Mouse (Mus musculus): ENCODE measurements around the gene Arid1b. TPM values are rescaled to one million over a fixed set of nuclear protein-coding genes. Genes with fewer than 3 reads are reported as not detected.

Gene Arid1b
- total RNA-seq, 1 experiment: 9.2 TPM

DNA sequence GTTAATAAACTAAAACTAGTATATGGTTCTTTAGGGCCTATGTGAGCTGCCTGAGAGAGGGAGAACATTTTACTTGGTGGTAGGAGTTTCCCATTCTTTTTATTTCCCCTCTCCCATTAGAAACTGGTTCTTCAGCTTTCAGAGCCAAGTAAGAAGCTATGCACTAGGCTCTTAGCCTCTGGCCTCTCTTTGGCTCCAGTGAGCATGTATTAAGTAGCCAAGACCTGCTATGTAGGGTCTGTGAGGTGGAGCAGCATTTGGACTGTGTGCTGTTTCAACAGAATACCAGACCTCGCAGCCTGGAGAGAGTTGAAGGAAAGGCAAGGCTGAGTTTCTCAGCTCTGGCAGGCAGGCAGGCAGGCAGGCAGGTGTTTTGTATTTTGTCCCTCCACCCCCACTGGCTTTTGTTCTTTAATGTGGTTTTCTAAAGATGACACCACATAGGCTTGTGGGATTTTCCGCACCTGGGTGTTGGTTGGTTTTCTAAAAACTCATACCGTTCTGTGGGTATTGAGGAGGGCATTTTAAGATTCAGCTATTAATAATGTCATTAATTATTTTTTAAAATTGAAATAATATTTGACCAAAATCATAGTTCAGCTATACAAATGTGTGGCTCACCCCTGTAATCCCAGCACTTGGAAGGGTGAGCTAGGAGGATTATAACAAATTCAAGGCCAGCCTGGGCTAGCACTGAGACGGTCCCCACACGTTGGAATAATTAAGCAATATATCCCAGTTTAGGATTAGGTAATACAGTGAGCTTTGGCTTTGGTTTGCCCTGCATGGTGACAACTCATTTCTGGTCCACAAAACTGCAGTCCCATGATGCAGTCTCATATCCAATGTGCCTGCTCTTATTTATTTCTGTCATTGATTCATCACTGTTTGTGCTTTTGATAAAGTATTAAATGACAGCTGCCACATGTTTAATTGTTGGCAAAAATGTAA lies 132.0 kb downstream of the Arid1b start:
- H3K27ac ChIP-seq (ENCODE audit: insufficient read depth, low read depth, low read length, poor library complexity, severe bottlenecking): no peak overlapping the region
- TF ChIP-seq CHD2 (IDR thresholded peaks at IDR 0.05; ENCODE audit: low read depth, low read length): no peak
- TF ChIP-seq ZNF384 (IDR thresholded peaks at IDR 0.05; ENCODE audit: low read depth, low read length): no peak
- no peak for TF ChIP-seq HCFC1 (IDR thresholded peaks at IDR 0.05; ENCODE audit: borderline replicate concordance, insufficient read depth, low read length)
- no peak for TF ChIP-seq MAFK (IDR thresholded peaks at IDR 0.05; ENCODE audit: insufficient read depth, low read depth, low read length)
- TF ChIP-seq ZC3H11A (IDR thresholded peaks at IDR 0.05; ENCODE audit: borderline replicate concordance, low read depth, low read length): no peak
- in situ Hi-C loops (cut with MboI; ENCODE audit: low sequenced_read_pairs in 2 of 2, unreplicated experiment in 2 of 2): no loop called here
- peaks cover 2 to 11% of the 10 kb centered on the region in 2 experiments; a peak in 1 of 4 replicates for H3K4me1 ChIP-seq (ENCODE audit: control insufficient read depth in 2 of 2, insufficient read depth in 2 of 2, low read length in 2 of 2, poor library complexity in 1 of 2)
- H3K9me3 ChIP-seq (ENCODE audit: control insufficient read depth, insufficient read depth, low read depth, low read length): no peaks in the 10 kb centered on the region
- no peak for DNase-seq (ENCODE audit: low read depth, low spot score)
- H3K36me3 ChIP-seq (ENCODE audit: control insufficient read depth, insufficient read depth, low read length, poor library complexity, severe bottlenecking): no peaks in the 10 kb centered on the region
- no peak overlapping the region for H3K9ac ChIP-seq (ENCODE audit: insufficient read depth, low read depth, low read length, poor library complexity, severe bottlenecking)
- H3K4me3 ChIP-seq (ENCODE audit: insufficient read depth in 1 of 2, low read depth in 1 of 2, low read length in 2 of 2, poor library complexity in 1 of 2, severe bottlenecking in 1 of 2): no peak overlapping the region

DNA sequence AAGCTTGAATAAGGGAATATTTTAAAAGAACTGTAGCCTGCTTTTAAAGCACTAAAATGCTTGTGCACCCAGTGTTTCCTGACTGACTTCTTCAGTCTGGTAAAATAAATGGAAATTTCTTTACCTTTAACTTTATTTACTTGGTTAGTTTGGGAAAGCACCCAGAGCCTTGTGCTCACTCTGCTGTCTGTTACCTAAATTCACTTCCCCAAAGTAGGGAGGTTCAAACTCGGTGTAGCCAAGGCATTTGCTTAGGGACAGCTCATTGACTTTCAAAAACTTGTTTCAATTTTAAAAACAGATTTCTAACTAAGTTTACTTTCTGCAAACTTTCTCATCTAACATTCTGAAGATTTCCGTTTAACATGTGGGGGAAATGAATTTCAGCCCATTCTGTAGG lies 135.5 kb downstream of the Arid1b start:
- Histone ChIP-seq H3K27ac (ENCODE audit: insufficient read depth, low read depth, low read length, poor library complexity, severe bottlenecking) (no peak overlapping the region), H3K9ac (ENCODE audit: insufficient read depth, low read depth, low read length, poor library complexity, severe bottlenecking) (no peak overlapping the region), H3K4me3 (ENCODE audit: insufficient read depth in 1 of 2, low read depth in 1 of 2, low read length in 2 of 2, poor library complexity in 1 of 2, severe bottlenecking in 1 of 2) (no peak overlapping the region), H3K9me3 (ENCODE audit: control insufficient read depth, insufficient read depth, low read depth, low read length) (no peaks in the 10 kb centered on the region), H3K4me1 (ENCODE audit: control insufficient read depth in 2 of 2, insufficient read depth in 2 of 2, low read length in 2 of 2, poor library complexity in 1 of 2) (peaks cover 4 to 11% of the 10 kb centered on the region in 2 experiments; a peak in 1 of 4 replicates), H3K36me3 (ENCODE audit: control insufficient read depth, insufficient read depth, low read length, poor library complexity, severe bottlenecking) (no peaks in the 10 kb centered on the region)
- TF ChIP-seq CHD2 (IDR thresholded peaks at IDR 0.05; ENCODE audit: low read depth, low read length) (no peak), MAFK (IDR thresholded peaks at IDR 0.05; ENCODE audit: insufficient read depth, low read depth, low read length) (no peak), ZC3H11A (IDR thresholded peaks at IDR 0.05; ENCODE audit: borderline replicate concordance, low read depth, low read length) (no peak), HCFC1 (IDR thresholded peaks at IDR 0.05; ENCODE audit: borderline replicate concordance, insufficient read depth, low read length) (no peak), ZNF384 (IDR thresholded peaks at IDR 0.05; ENCODE audit: low read depth, low read length) (no peak)
- in situ Hi-C loops (cut with MboI; ENCODE audit: low sequenced_read_pairs in 2 of 2, unreplicated experiment in 2 of 2): no loop called here
- no peak for DNase-seq (ENCODE audit: low read depth, low spot score)

DNA sequence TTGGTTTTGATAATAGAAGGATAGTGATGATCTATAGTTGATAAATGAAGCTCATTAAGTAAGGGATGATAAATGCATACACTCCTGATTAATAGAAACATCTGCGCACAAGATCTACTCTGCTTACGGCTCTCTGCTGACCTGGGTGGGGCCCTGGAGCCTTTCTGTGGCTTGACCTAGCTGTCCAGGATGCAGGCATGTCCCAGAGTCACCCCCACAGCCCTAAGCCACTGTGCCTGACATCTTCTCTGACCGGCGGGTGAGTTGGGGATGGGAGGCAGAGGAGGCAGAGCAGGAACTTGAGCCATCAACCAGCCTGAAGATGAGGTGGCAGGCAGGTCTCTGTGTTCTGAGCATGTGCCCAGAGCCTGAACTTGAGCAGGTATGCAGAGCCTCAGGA lies 136.0 kb downstream of the Arid1b start:
- H3K9me3 ChIP-seq (ENCODE audit: control insufficient read depth, insufficient read depth, low read depth, low read length): no peaks in the 10 kb centered on the region
- TF ChIP-seq HCFC1 (IDR thresholded peaks at IDR 0.05; ENCODE audit: borderline replicate concordance, insufficient read depth, low read length) (no peak), ZC3H11A (IDR thresholded peaks at IDR 0.05; ENCODE audit: borderline replicate concordance, low read depth, low read length) (no peak), ZNF384 (IDR thresholded peaks at IDR 0.05; ENCODE audit: low read depth, low read length) (no peak), MAFK (IDR thresholded peaks at IDR 0.05; ENCODE audit: insufficient read depth, low read depth, low read length) (no peak), CHD2 (IDR thresholded peaks at IDR 0.05; ENCODE audit: low read depth, low read length) (no peak)
- H3K36me3 ChIP-seq (ENCODE audit: control insufficient read depth, insufficient read depth, low read length, poor library complexity, severe bottlenecking): no peaks in the 10 kb centered on the region
- in situ Hi-C loops (cut with MboI; ENCODE audit: low sequenced_read_pairs in 2 of 2, unreplicated experiment in 2 of 2): no loop called here
- H3K4me3 ChIP-seq (ENCODE audit: insufficient read depth in 1 of 2, low read depth in 1 of 2, low read length in 2 of 2, poor library complexity in 1 of 2, severe bottlenecking in 1 of 2): no peak overlapping the region
- H3K27ac ChIP-seq (ENCODE audit: insufficient read depth, low read depth, low read length, poor library complexity, severe bottlenecking): no peak overlapping the region
- no peak overlapping the region for H3K9ac ChIP-seq (ENCODE audit: insufficient read depth, low read depth, low read length, poor library complexity, severe bottlenecking)
- DNase-seq (ENCODE audit: low read depth, low spot score): no peak
- peaks cover 4 to 9% of the 10 kb centered on the region in 2 experiments; a peak in 1 of 4 replicates for H3K4me1 ChIP-seq (ENCODE audit: control insufficient read depth in 2 of 2, insufficient read depth in 2 of 2, low read length in 2 of 2, poor library complexity in 1 of 2)

DNA sequence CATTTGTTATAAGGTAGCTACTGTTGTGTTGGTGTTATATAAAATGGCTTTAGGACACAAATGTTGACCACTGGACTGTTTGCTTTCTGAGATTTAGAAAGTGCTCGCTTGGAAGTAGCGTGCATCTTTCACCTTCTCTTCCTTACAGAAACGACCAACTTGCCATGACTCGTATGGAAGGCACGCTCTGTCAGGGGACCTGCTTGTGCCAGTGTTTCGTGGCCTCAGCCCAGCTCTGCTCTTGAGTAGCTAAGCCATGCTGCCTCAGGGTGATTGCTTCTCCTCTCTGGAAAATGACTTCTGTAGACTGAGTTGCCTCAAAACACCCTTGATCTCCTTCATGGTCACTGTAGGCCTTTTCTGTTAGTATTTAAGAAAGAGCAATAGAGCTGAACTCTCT lies 137.6 kb downstream of the Arid1b start:
- in situ Hi-C loops (cut with MboI; ENCODE audit: low sequenced_read_pairs in 2 of 2, unreplicated experiment in 2 of 2): no loop called here
- TF ChIP-seq MAFK (IDR thresholded peaks at IDR 0.05; ENCODE audit: insufficient read depth, low read depth, low read length): no peak
- TF ChIP-seq ZC3H11A (IDR thresholded peaks at IDR 0.05; ENCODE audit: borderline replicate concordance, low read depth, low read length): no peak
- no peak for TF ChIP-seq CHD2 (IDR thresholded peaks at IDR 0.05; ENCODE audit: low read depth, low read length)
- TF ChIP-seq ZNF384 (IDR thresholded peaks at IDR 0.05; ENCODE audit: low read depth, low read length): no peak
- no peak for TF ChIP-seq HCFC1 (IDR thresholded peaks at IDR 0.05; ENCODE audit: borderline replicate concordance, insufficient read depth, low read length)
- Histone ChIP-seq H3K9ac (ENCODE audit: insufficient read depth, low read depth, low read length, poor library complexity, severe bottlenecking) (no peak overlapping the region), H3K4me3 (ENCODE audit: insufficient read depth in 1 of 2, low read depth in 1 of 2, low read length in 2 of 2, poor library complexity in 1 of 2, severe bottlenecking in 1 of 2) (no peak overlapping the region), H3K4me1 (ENCODE audit: control insufficient read depth in 2 of 2, insufficient read depth in 2 of 2, low read length in 2 of 2, poor library complexity in 1 of 2) (peaks cover 2 to 4% of the 10 kb centered on the region in 2 experiments; a peak in 1 of 4 replicates), H3K27ac (ENCODE audit: insufficient read depth, low read depth, low read length, poor library complexity, severe bottlenecking) (no peak overlapping the region), H3K36me3 (ENCODE audit: control insufficient read depth, insufficient read depth, low read length, poor library complexity, severe bottlenecking) (no peaks in the 10 kb centered on the region), H3K9me3 (ENCODE audit: control insufficient read depth, insufficient read depth, low read depth, low read length) (no peaks in the 10 kb centered on the region)
- no peak for DNase-seq (ENCODE audit: low read depth, low spot score)

Data from ES-E14 (cell line).